Mouse (Mus musculus) forebrain, embryonic 16.5 days (tissue): Measurements from ENCODE around the gene Pomp. TPM values are rescaled to one million over a fixed set of nuclear protein-coding genes. Genes with fewer than 3 reads are reported as not detected.
A peak's percentile ranks its signal among the peaks of the same experiment; 100 is the strongest.

Source experiments
- ATAC-seq: fragments of 200-750 bp; cut with Nextera tagmentation; 2 replicates; pipeline ENCODE4 v1.8.0; 2017; ENCODE audit warnings: mild to moderate bottlenecking, moderate library complexity
- H3K27ac ChIP-seq: fragments of 300-500 bp; sonication (generic); 2 replicates; pipeline ENCODE4 v1.5.1; 2014; ENCODE audit warnings: low read length, control low read depth
- H3K27me3 ChIP-seq: fragments of 300-500 bp; sonication (generic); replicated peaks from 2 replicates; pipeline ENCODE4 v1.6.1; 2014; ENCODE audit warnings: low read length; ENCODE audit not compliant: control insufficient read depth, insufficient read depth
- H3K36me3 ChIP-seq: fragments of 300-500 bp; sonication (generic); 2 replicates; pipeline ENCODE4 v1.6.1; 2014; ENCODE audit not compliant: control insufficient read depth, insufficient read depth
- H3K4me1 ChIP-seq: fragments of 300-500 bp; sonication (generic); replicated peaks from 2 replicates; pipeline ENCODE4 v1.6.1; 2014; ENCODE audit warnings: low read length; ENCODE audit not compliant: control insufficient read depth, insufficient read depth
- H3K4me2 ChIP-seq: fragments of 300-500 bp; sonication (generic); 2 replicates; pipeline ENCODE4 v1.6.1; 2014; ENCODE audit warnings: mild to moderate bottlenecking, low read length, control low read depth
- H3K4me3 ChIP-seq: fragments of 300-500 bp; sonication (generic); replicated peaks from 2 replicates; pipeline ENCODE4 v1.5.1; 2014; ENCODE audit warnings: mild to moderate bottlenecking, low read length, control low read depth
- H3K9ac ChIP-seq: fragments of 300-500 bp; sonication (generic); replicated peaks from 2 replicates; pipeline ENCODE4 v1.6.1; 2014; ENCODE audit warnings: low read depth, low read length, control low read depth
- H3K9me3 ChIP-seq: fragments of 300-500 bp; sonication (generic); 2 replicates; pipeline ENCODE4 v1.6.1; 2016; ENCODE audit warnings: low read length; ENCODE audit not compliant: control insufficient read depth
- WGBS: fragments of 180-500 bp; shearing (Covaris S2); extraction: QIAGEN DNeasy Blood & Tissue Kit; methylation state at CpG from one replicate; pipeline ENCODE4 v1.1.7; 2014; 5-methylcytosine and 5-hydroxymethylcytosine counted together
- polyA plus RNA-seq: library from polyadenylated mRNA; unstranded; fragments of >200 nt; fragmentation: Nextera tagmentation; extraction: Ambion mirVana; gene quantifications from 2 replicates; pipeline ENCODE4 v1.2.1, GENCODE M21; 2015

Gene Pomp
- 458 and 491 TPM in 2 replicates for polyA plus RNA-seq

- peak; percentile 96 for ATAC-seq
- Histone ChIP-seq H3K36me3 (peaks cover 4% of the 10 kb centered on the region; the same call in 1 of the 2 replicates), H3K9me3 (no peaks in the 10 kb centered on the region), H3K27ac (peak within 1 kb of the TSS; percentile 80), H3K4me1 (peaks cover 18% of the 10 kb centered on the region), H3K4me2 (peak within 1 kb of the TSS; percentile 84), H3K9ac (peak within 1 kb of the TSS; percentile 91), H3K27me3 (no peaks in the 10 kb centered on the region), H3K4me3 (peak within 1 kb of the TSS; percentile 91)
- WGBS = under 1% methylated on average over 68 of the region's 68 CpGs
Observed at GRCm38 (mm10) chr5:147860449-147861261, at the start of gene Pomp. TSS of gene Pomp (plus strand) at chr5:147860461.

- Histone ChIP-seq H3K36me3 (no peaks in the 10 kb centered on the region), H3K4me2 (no peak overlapping the region), H3K9ac (no peak overlapping the region), H3K9me3 (no peaks in the 10 kb centered on the region; the same call in 1 of the 2 replicates), H3K4me1 (no peaks in the 10 kb centered on the region), H3K27me3 (no peaks in the 10 kb centered on the region), H3K4me3 (no peak overlapping the region), H3K27ac (no peak overlapping the region)
- WGBS = 85% methylated on average over 13 of the region's 13 CpGs
- no peak for ATAC-seq
Observed at GRCm38 (mm10) chr5:147812255-147813040, 47.8 kb upstream of the Pomp start.

DNA sequence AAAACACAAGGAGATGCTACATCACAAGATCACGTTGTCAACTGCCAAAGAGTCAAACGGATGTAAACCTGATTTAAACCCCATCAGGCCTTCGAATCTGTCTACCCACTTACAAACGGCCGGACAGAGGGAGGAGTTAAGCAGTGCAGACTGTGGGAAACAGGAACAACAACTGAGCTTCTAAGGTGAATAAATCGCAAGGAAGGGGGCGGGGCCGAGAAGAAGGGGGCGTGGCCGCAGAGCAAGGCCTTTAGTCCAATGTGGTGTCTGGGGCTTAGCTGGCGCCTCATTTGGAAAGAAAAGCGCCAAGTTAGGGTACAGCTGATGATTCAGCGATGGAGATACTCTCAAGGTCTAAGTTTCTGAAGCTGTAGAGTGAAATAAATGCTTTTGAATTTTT is 45.3 kb upstream of the Pomp start:
- ATAC-seq = no peak

DNA sequence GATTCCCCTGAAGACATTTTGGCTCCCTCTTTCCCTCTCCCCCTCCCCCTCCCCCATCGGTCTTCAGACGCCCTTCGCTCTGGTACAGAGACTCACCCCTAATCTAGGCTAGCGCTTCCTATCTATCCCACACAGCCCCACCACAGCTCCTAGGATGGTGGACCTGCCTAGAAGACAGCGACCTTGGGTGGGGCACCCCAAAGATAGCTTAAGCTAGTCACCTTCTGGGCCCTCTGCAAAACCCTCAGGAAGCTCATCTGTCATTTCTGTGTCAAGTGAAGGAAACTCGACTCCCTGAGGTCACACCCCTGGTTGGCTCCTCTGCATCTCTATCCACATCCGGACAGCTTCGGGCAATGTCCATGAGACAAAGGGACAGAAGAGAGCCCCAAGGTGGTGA is 44.7 kb upstream of the Pomp start:
- Histone ChIP-seq H3K27me3 (no peaks in the 10 kb centered on the region), H3K9me3 (peaks cover 3% of the 10 kb centered on the region), H3K4me3 (no peak overlapping the region), H3K27ac (no peak overlapping the region), H3K9ac (no peak overlapping the region), H3K36me3 (no peaks in the 10 kb centered on the region), H3K4me2 (no peak overlapping the region), H3K4me1 (no peaks in the 10 kb centered on the region)
- ATAC-seq = no peak
- 92% methylated on average over 8 of the region's 8 CpGs for WGBS

More for the DNA sequence above, 45.3 kb upstream of the Pomp start:
- no peak overlapping the region for H3K4me2 ChIP-seq
- H3K36me3 ChIP-seq = no peaks in the 10 kb centered on the region
- no peak overlapping the region for H3K27ac ChIP-seq
- no peak overlapping the region for H3K9ac ChIP-seq
- H3K4me1 ChIP-seq = no peaks in the 10 kb centered on the region
- 81% methylated on average over 13 of the region's 13 CpGs for WGBS
- no peak overlapping the region for H3K4me3 ChIP-seq
- H3K27me3 ChIP-seq = no peaks in the 10 kb centered on the region
- peaks cover 3% of the 10 kb centered on the region for H3K9me3 ChIP-seq

GRCm38 (mm10) chr5:147816465-147816864 is 43.8 kb upstream of the Pomp start:
- no peak overlapping the region for H3K4me3 ChIP-seq
- no peak overlapping the region for H3K9ac ChIP-seq
- H3K4me2 ChIP-seq = no peak overlapping the region
- H3K27me3 ChIP-seq = no peaks in the 10 kb centered on the region
- no peak overlapping the region for H3K27ac ChIP-seq
- no peak for ATAC-seq
- no peaks in the 10 kb centered on the region for H3K36me3 ChIP-seq
- peaks cover 3% of the 10 kb centered on the region for H3K9me3 ChIP-seq
- 65% methylated on average over 4 of the region's 4 CpGs for WGBS
- no peaks in the 10 kb centered on the region for H3K4me1 ChIP-seq

DNA sequence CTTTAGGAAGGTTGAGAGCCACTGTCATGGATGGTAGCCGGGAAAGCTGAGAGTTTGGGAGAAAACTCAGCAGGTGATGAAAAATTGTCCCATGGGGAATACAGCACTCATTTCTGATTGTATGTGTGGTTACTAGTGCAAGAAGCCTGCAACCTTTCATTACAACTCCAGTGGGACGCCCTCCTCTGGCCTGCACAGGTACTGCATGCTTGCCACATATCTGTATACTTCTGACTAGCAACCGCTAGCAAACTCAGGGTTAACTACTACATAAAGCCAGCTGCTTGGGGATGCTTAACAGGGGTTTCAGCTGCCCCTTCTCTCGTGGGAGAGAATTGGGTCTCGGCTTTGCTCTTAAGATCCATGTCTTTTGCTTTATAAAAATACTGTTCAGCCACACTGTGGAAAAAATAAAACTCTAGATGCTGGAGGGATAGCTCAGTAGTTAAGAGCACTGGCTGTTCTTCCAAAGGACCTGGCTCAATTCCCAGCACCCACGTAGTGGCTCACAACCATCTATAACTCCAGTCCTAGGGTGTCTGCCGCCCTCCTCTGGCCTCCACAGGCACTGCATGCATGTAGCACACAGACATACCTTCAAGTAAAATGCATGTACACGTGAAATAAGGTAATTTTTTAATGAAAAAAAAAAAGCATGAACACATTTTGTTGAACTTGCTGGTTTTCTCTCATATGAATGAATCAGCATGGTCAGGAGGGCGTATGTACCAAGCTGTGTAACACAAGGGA is 42.3 kb upstream of the Pomp start:
- H3K4me3 ChIP-seq = no peak overlapping the region
- H3K36me3 ChIP-seq = no peaks in the 10 kb centered on the region
- no peak for ATAC-seq
- H3K4me1 ChIP-seq = no peaks in the 10 kb centered on the region
- no peak overlapping the region for H3K4me2 ChIP-seq
- peaks cover 3% of the 10 kb centered on the region for H3K9me3 ChIP-seq
- H3K27me3 ChIP-seq = no peaks in the 10 kb centered on the region
- H3K27ac ChIP-seq = no peak overlapping the region
- WGBS = 87% methylated on average over 9 of the region's 9 CpGs
- H3K9ac ChIP-seq = no peak overlapping the region

DNA sequence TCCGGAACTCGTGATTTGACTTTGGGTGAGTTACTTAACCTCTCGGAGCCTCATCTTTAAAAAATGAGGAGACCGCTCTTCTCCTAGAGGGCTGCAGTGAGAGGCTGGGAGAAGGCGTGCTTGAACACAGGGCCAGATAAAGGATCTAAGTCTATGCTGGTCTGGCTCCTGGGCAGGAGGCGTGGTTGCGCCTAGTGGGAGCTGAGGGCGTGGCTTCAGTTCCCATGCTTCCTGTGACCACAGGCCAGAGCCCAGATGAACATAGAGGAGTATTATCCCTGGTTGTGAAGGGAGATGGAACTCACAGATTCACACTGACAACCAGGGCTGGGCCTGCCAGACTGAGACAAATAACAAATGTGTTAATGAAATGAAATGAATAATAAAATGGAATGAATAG is 41.4 kb upstream of the Pomp start:
- no peaks in the 10 kb centered on the region for H3K36me3 ChIP-seq
- H3K27me3 ChIP-seq = no peaks in the 10 kb centered on the region
- no peak overlapping the region for H3K27ac ChIP-seq
- no peak overlapping the region for H3K9ac ChIP-seq
- H3K4me1 ChIP-seq = no peaks in the 10 kb centered on the region
- 93% methylated on average over 8 of the region's 8 CpGs for WGBS
- no peak overlapping the region for H3K4me2 ChIP-seq
- H3K9me3 ChIP-seq = peaks cover 3% of the 10 kb centered on the region; the same call in 1 of the 2 replicates
- no peak overlapping the region for H3K4me3 ChIP-seq
- ATAC-seq = no peak

DNA sequence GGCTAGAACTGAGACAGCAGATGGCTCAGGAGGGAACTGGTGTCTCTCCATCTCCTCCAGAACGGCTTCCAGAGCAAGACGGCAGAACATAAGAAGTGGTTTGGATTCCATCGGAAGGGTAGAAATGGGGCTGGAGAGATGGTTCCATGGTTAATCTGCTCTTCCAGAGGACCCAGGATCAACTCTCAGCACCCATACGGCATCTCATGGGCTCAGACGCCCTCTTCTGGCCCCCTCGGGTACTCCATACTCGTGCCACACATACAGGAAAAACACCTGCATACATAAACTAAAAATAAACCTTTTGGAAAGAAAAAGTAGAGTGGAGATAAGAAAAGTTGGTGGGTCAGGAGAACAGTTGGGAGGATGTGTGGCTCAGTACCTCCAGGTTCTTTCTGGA is 40.4 kb upstream of the Pomp start:
- no peak for ATAC-seq
- no peak overlapping the region for H3K9ac ChIP-seq
- peaks cover 3% of the 10 kb centered on the region; the same call in 1 of the 2 replicates for H3K9me3 ChIP-seq
- H3K4me3 ChIP-seq = no peak overlapping the region
- no peaks in the 10 kb centered on the region for H3K27me3 ChIP-seq
- H3K27ac ChIP-seq = no peak overlapping the region
- no peak overlapping the region for H3K4me2 ChIP-seq
- 87% methylated on average over 7 of the region's 7 CpGs for WGBS
- no peaks in the 10 kb centered on the region for H3K4me1 ChIP-seq
- no peaks in the 10 kb centered on the region for H3K36me3 ChIP-seq
